Mouse (Mus musculus): Measurements from ENCODE around the gene Bsdc1.

DNA sequence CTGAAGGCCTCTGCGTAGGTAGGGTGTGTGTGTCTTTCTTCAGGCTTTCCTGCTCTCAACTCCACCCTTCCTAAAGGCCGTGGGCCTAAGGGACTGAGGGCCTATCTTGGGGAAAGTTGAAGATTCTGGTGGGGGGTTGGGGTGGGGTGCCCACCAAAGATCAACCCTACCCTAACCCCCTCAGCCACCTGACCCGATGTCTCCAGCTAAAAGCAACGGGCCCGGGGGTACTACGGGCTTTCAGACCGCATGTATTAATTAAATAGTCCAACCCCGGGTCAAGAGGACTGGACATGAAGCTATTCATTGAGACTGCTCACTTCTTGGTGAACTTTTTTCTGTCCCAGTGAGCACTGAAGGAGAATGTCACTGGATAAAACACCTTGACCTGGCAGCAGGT lies 38.6 kb downstream of the Bsdc1 start:
- TF ChIP-seq CTCF (IDR thresholded peaks at IDR 0.05; ENCODE audit: insufficient read depth, low read depth, low read length) (no peak), POLR2A (IDR thresholded peaks at IDR 0.05; ENCODE audit: insufficient read depth, low read depth, low read length) (no peak; the same call in 1 of the 2 replicates)
